Mouse (Mus musculus): ENCODE measurements around the gene Syt1. TPM values are rescaled to one million over a fixed set of nuclear protein-coding genes. Genes with fewer than 3 reads are reported as not detected.

Syt1 gene
- total RNA-seq, 4 experiments from 2014 or later, result 0.07 to 0.21 (median 0.17) TPM

GRCm38 (mm10) chr10:108531111-108531510 is 479.7 kb downstream of the Syt1 start:
- no peak for DNase-seq (ENCODE audit: low spot score in 2 of 2)

- DNase-seq (ENCODE audit: low spot score in 2 of 2), result no peak
These were observed 482.4 kb downstream of the Syt1 start for GRCm38 (mm10) chr10:108528338-108528737.

- no peak for DNase-seq (ENCODE audit: low spot score in 2 of 2)
These were observed 485.3 kb downstream of the Syt1 start for GRCm38 (mm10) chr10:108525506-108525905.

- no peak for DNase-seq (ENCODE audit: low spot score in 2 of 2)
These were observed 486.3 kb downstream of the Syt1 start for GRCm38 (mm10) chr10:108524306-108525029.

GRCm38 (mm10) chr10:108519156-108519555 is 491.6 kb downstream of the Syt1 start:
- no peak for DNase-seq (ENCODE audit: low spot score in 2 of 2)

- no peak for DNase-seq (ENCODE audit: low spot score in 2 of 2)
These were observed 493.7 kb downstream of the Syt1 start for GRCm38 (mm10) chr10:108517076-108517475.

- DNase-seq (ENCODE audit: low spot score in 2 of 2), result no peak
These were observed 496.1 kb downstream of the Syt1 start for GRCm38 (mm10) chr10:108514671-108515070.

- no peak for DNase-seq (ENCODE audit: low spot score in 2 of 2)
These were observed 501.2 kb downstream of the Syt1 start for GRCm38 (mm10) chr10:108509579-108509978.

GRCm38 (mm10) chr10:108506917-108507316 is 503.9 kb downstream of the Syt1 start:
- DNase-seq (ENCODE audit: low spot score in 2 of 2), result no peak

GRCm38 (mm10) chr10:108504925-108505324 is 505.9 kb downstream of the Syt1 start:
- no peak for DNase-seq (ENCODE audit: low spot score in 2 of 2)

GRCm38 (mm10) chr10:108504128-108504870 is 506.5 kb downstream of the Syt1 start:
- no peak for DNase-seq (ENCODE audit: low spot score in 2 of 2)

GRCm38 (mm10) chr10:108490231-108490630 is 520.6 kb downstream of the Syt1 start:
- DNase-seq (ENCODE audit: low spot score in 2 of 2), result no peak

GRCm38 (mm10) chr10:108483991-108484390 is 526.8 kb downstream of the Syt1 start:
- DNase-seq (ENCODE audit: low spot score in 2 of 2), result no peak

GRCm38 (mm10) chr10:108480146-108480850 is 530.5 kb downstream of the Syt1 start:
- no peak for DNase-seq (ENCODE audit: low spot score in 2 of 2)

GRCm38 (mm10) chr10:108470319-108470955 is 540.3 kb downstream of the Syt1 start:
- no peak for DNase-seq (ENCODE audit: low spot score in 2 of 2)

GRCm38 (mm10) chr10:108466539-108466938 is 544.2 kb downstream of the Syt1 start:
- DNase-seq (ENCODE audit: low spot score in 2 of 2), result no peak

- DNase-seq (ENCODE audit: low spot score in 2 of 2), result no peak
These were observed 548.9 kb downstream of the Syt1 start for GRCm38 (mm10) chr10:108461862-108462261.

- DNase-seq (ENCODE audit: low spot score in 2 of 2), result no peak
These were observed 553.7 kb downstream of the Syt1 start for GRCm38 (mm10) chr10:108457054-108457453.

GRCm38 (mm10) chr10:108455883-108456282 is 554.9 kb downstream of the Syt1 start:
- no peak for DNase-seq (ENCODE audit: low spot score in 2 of 2)

GRCm38 (mm10) chr10:108455204-108455603 is 555.6 kb downstream of the Syt1 start:
- no peak for DNase-seq (ENCODE audit: low spot score in 2 of 2)

GRCm38 (mm10) chr10:108454691-108455117 is 556.1 kb downstream of the Syt1 start:
- DNase-seq (ENCODE audit: low spot score in 2 of 2), result no peak

GRCm38 (mm10) chr10:108453561-108453960 is 557.2 kb downstream of the Syt1 start:
- DNase-seq (ENCODE audit: low spot score in 2 of 2), result no peak
